ENCODE assay signal across 8 mouse cellular contexts in the genomic region with DNA sequence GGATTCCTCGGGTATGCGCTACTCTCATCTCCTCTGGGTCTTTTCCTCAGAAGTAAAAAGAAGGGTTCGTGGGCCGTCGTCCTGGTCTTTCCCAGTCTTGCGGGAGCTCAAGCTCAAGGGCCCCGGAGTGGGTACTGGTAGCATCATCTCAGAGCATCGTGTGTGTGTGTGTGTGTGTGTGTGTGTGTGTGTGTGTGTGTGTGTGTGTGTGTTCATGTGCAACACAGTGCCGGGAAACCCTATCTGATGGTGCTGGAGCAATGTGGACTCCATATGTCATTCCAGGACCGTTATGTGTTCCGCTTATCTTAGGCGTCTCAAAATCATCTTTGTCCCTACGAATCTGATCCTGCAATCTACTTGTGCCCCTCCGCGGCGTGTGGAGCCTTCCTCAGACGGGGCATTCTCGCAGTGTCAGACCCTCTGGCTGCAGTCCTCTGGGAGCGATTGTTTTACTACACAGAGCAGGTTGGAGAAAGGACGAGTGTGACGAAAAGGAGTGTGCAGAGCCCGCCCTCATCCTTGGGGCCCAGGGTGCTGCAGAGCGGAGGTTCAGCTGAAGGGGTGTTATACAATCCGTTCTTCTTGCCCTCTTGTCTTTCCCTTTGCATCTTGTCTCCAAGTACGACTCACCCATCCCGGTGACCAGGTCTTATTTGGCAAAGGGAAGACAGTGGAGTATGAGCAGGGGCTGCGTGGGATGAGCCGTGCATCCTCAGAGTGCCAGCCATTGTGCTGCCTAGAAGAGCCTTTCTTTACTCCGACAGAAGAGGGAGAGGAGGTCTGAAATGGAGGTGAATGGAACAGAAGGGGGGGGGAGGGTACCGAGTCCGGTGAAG. TPM values are rescaled to one million over a fixed set of nuclear protein-coding genes. Genes with fewer than 3 reads are reported as not detected.
DNase-seq lines count a peak whose midpoint lies in the region; ATAC-seq and TF ChIP-seq lines count a peak whose summit lies in the region.

No protein-coding gene starts in this region.

- H3K36me3 ChIP-seq in megakaryocyte, embryonic 14.5 days (replicated peaks; ENCODE audit: low read length), result no peaks in the 10 kb centered on the region
- no peaks in the 10 kb centered on the region for H3K36me3 ChIP-seq in heart, postnatal 0 days (replicated peaks; ENCODE audit: control insufficient read depth, insufficient read depth, low read length)
- H3K36me3 ChIP-seq in neural tube, embryonic 15.5 days, result no peaks in the 10 kb centered on the region

- WGBS in heart, postnatal 0 days, result 3% methylated on average over 31 of the region's 31 CpGs
- WGBS in neural tube, embryonic 15.5 days, result under 1% methylated on average over 31 of the region's 31 CpGs

- ATAC-seq in megakaryocyte, adult 5-6 weeks (ENCODE audit: poor library complexity, severe bottlenecking), result no peak
- ATAC-seq in heart, postnatal 0 days (ENCODE audit: insufficient read depth, low read depth), result peak; percentile 12; the same call in 1 of the 2 replicates
- peak; percentile 82 for ATAC-seq in neural tube, embryonic 15.5 days (ENCODE audit: low FRiP score)

- peak overlapping the region; percentile 81 for H3K4me2 ChIP-seq in heart, postnatal 0 days (ENCODE audit: low read depth, low read length)
- peak overlapping the region; percentile 76 for H3K4me2 ChIP-seq in neural tube, embryonic 15.5 days

- peak overlapping the region; percentile 59 for H3K4me3 ChIP-seq in megakaryocyte, embryonic 14.5 days (replicated peaks)
- H3K4me3 ChIP-seq in heart, postnatal 0 days (ENCODE audit: low read depth, low read length), result peak overlapping the region; percentile 49
- peak overlapping the region; percentile 64 for H3K4me3 ChIP-seq in neural tube, embryonic 15.5 days (replicated peaks)

- no peak overlapping the region for H3K9ac ChIP-seq in heart, postnatal 0 days (replicated peaks; ENCODE audit: low read depth, low read length)
- peak overlapping the region; percentile 74 for H3K9ac ChIP-seq in neural tube, embryonic 15.5 days (replicated peaks)

- H3K27ac ChIP-seq in heart, postnatal 0 days (ENCODE audit: low read depth), result no peak overlapping the region
- peak overlapping the region; percentile 93 for H3K27ac ChIP-seq in neural tube, embryonic 15.5 days (replicated peaks)

- H3K27me3 ChIP-seq in megakaryocyte, embryonic 14.5 days (replicated peaks), result peaks cover 44% of the 10 kb centered on the region
- peaks cover 25% of the 10 kb centered on the region for H3K27me3 ChIP-seq in heart, postnatal 0 days (ENCODE audit: control insufficient read depth, insufficient read depth, low read length)
- no peaks in the 10 kb centered on the region for H3K27me3 ChIP-seq in neural tube, embryonic 15.5 days (replicated peaks)

- TF ChIP-seq EP300 in heart, postnatal 0 days (IDR thresholded peaks at IDR 0.05; ENCODE audit: low read depth), result no peak

- TF ChIP-seq CTCF in heart, postnatal 0 days (IDR thresholded peaks at IDR 0.05; ENCODE audit: low read depth), result no peak

- H3K9me3 ChIP-seq in megakaryocyte, embryonic 14.5 days, result peaks cover 2% of the 10 kb centered on the region; the same call in 1 of the 2 replicates
- no peaks in the 10 kb centered on the region for H3K9me3 ChIP-seq in heart, postnatal 0 days (replicated peaks; ENCODE audit: control insufficient read depth, low read length)
- no peaks in the 10 kb centered on the region for H3K9me3 ChIP-seq in neural tube, embryonic 15.5 days (replicated peaks)

- intact Hi-C loops in left cerebral cortex, postnatal 4 days (cut with DNase I), result no loop called here

- H3K4me1 ChIP-seq in megakaryocyte, embryonic 14.5 days, result peaks cover 10% of the 10 kb centered on the region
- H3K4me1 ChIP-seq in heart, postnatal 0 days (ENCODE audit: control insufficient read depth, insufficient read depth), result 0 out of 2 replicates have a peak, but pooled peaks cover 5% of the 10 kb centered on the region
- peaks cover 39% of the 10 kb centered on the region for H3K4me1 ChIP-seq in neural tube, embryonic 15.5 days

- peak; percentile 69 for DNase-seq in embryo, embryonic 11 days
- DNase-seq in heart, postnatal 0 days (ENCODE audit: low spot score), result no peak
- peak; percentile 60 for DNase-seq in left cerebral cortex, postnatal 4 days
- no peak for DNase-seq in urinary bladder, postnatal 10 days (ENCODE audit: low spot score)
- DNase-seq in urinary bladder, adult 2 months (ENCODE audit: low spot score), result no peak

RNA-seq across cellular contexts. Expression of gene Fez1, which starts 11.6 kb away (rescaled TPM):
- polyA plus RNA-seq in megakaryocyte, embryonic 14.5 days (2012; ENCODE audit: insufficient read depth, low replicate concordance), result not detected in 2 replicates
- total RNA-seq in megakaryocyte, adult 5-6 weeks (2015), result 0.52 TPM in 1 of 2 replicates, not detected in the other
- 0.18 TPM in 1 of 2 replicates, not detected in the other for total RNA-seq in megakaryocyte, adult 5-6 weeks (2017)
- total RNA-seq in heart, postnatal 0 days (2014; rRNA removed; ENCODE audit: low replicate concordance), result 0.34 TPM in 1 of 2 replicates, not detected in the other
- 0.93 and 1.5 TPM in 2 replicates for polyA plus RNA-seq in heart, postnatal 0 days (2015; fragmentation: Nextera tagmentation; extraction: Ambion mirVana)
- total RNA-seq in left cerebral cortex, postnatal 4 days (2021), result 100 to 1,000 TPM; 365 to 373 TPM
- 491 and 612 TPM in 2 replicates for polyA plus RNA-seq in neural tube, embryonic 15.5 days (2015; fragmentation: Nextera tagmentation; extraction: Ambion mirVana)
- polyA plus RNA-seq in urinary bladder, adult 2 months (2012; rRNA removed), result 12.7 and 15.1 TPM in 2 replicates

RNA-seq across cellular contexts. Expression of gene Ei24, which starts 36.1 kb away (rescaled TPM):
- 17.8 and 23.7 TPM in 2 replicates for polyA plus RNA-seq in megakaryocyte, embryonic 14.5 days (2012; ENCODE audit: insufficient read depth, low replicate concordance)
- 35.4 and 37.6 TPM in 2 replicates for total RNA-seq in megakaryocyte, adult 5-6 weeks (2015)
- 31.8 and 32.5 TPM in 2 replicates for total RNA-seq in megakaryocyte, adult 5-6 weeks (2017)
- 70.6 and 87.3 TPM in 2 replicates for total RNA-seq in heart, postnatal 0 days (2014; rRNA removed; ENCODE audit: low replicate concordance)
- polyA plus RNA-seq in heart, postnatal 0 days (2015; fragmentation: Nextera tagmentation; extraction: Ambion mirVana), result 70.7 and 71.7 TPM in 2 replicates
- 100 to 1,000 TPM; 125 to 132 TPM for total RNA-seq in left cerebral cortex, postnatal 4 days (2021)
- polyA plus RNA-seq in neural tube, embryonic 15.5 days (2015; fragmentation: Nextera tagmentation; extraction: Ambion mirVana), result 118 and 120 TPM in 2 replicates
- 115 and 123 TPM in 2 replicates for polyA plus RNA-seq in urinary bladder, adult 2 months (2012; rRNA removed)

Comparison
In these comparisons a context has a peak if more than half of its experiments do, and no peak if none do; other contexts are left out.
1. DNase-seq: peak in embryo, embryonic 11 days (single experiment) and left cerebral cortex, postnatal 4 days (single experiment); none in heart, postnatal 0 days (single experiment), urinary bladder, postnatal 10 days (single experiment) and urinary bladder, adult 2 months (single experiment).
2. RNA of gene Fez1, which starts 11.6 kb away (polyA plus RNA-seq): 491 to 612 TPM in neural tube, embryonic 15.5 days; 12.7 to 15.1 TPM in urinary bladder, adult 2 months, 0.93 to 1.5 TPM in heart, postnatal 0 days and not detected in megakaryocyte, embryonic 14.5 days; every median in the first group is over 10 times any median in the second.
3. Peak in every context shown above with its lines, with median percentiles within 50 percentile points of each other: H3K4me3 ChIP-seq.